14 mouse cellular contexts compared by ENCODE assay signal in the genomic region with DNA sequence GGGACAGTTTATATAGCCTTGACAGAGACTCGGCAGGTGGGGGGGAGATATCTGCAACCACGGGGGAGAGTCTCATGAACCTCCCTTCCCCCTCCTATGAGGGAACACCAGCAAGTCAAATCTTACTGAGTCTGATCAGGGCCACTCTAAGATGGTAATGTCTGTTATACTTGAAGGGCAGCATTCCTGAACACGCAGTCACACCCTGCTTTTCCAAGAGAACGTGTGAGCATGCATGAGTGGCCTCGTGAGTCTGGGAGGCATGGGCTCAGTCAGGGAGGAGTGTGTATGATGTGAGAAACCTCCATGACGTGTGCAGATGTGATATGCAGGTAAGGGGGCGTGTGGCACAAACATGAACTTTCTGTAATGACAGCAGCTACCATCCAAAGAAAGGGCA. TPM values are rescaled to one million over a fixed set of nuclear protein-coding genes. Genes with fewer than 3 reads are reported as not detected.
A peak's percentile ranks its signal among the peaks of the same experiment; 100 is the strongest.
DNase-seq lines count a peak whose midpoint lies in the region; ATAC-seq and TF ChIP-seq lines count a peak whose summit lies in the region.
"Had no signal": no experiment of that assay in that cellular context is flagged by ENCODE, and none has a peak within 500 bp of the region (broad histone marks: within the 10 kb centered on the region; RNA-seq: fewer than 3 reads in every experiment).

No protein-coding gene starts in this region.

- peaks cover 3% of the 10 kb centered on the region; the same call in 1 of the 2 replicates for H3K4me1 ChIP-seq in lung, embryonic 14.5 days (ENCODE audit: insufficient read depth)
- H3K4me1 ChIP-seq in stomach, postnatal 0 days (replicated peaks; ENCODE audit: control insufficient read depth, insufficient read depth) = 0 out of 2 replicates have a peak, but pooled peaks cover 2% of the 10 kb centered on the region
- no peaks in the 10 kb centered on the region for H3K4me1 ChIP-seq in hindbrain, embryonic 12.5 days
- H3K4me1 ChIP-seq: midbrain, embryonic 12.5 days had no signal

- no peak overlapping the region for H3K4me3 ChIP-seq in lung, embryonic 14.5 days (ENCODE audit: low read depth, low read length)
- H3K4me3 ChIP-seq in stomach, postnatal 0 days (ENCODE audit: low read depth, low read length) = no peak overlapping the region
- H3K4me3 ChIP-seq in hindbrain, embryonic 12.5 days = no peak overlapping the region
- H3K4me3 ChIP-seq: left cerebral cortex, adult 2 months; midbrain, embryonic 12.5 days had no signal

- peak; percentile 75 for TF ChIP-seq EP300 in stomach, postnatal 0 days (optimal IDR thresholded peaks at IDR 0.05)

- no peak overlapping the region; the same call in 1 of the 2 replicates for H3K27ac ChIP-seq in lung, embryonic 14.5 days (ENCODE audit: low read depth)
- peak overlapping the region; percentile 65 for H3K27ac ChIP-seq in stomach, postnatal 0 days (replicated peaks)
- no peak overlapping the region for H3K27ac ChIP-seq in hindbrain, embryonic 12.5 days
- H3K27ac ChIP-seq: left cerebral cortex, adult 2 months; liver, embryonic 14.5 days; midbrain, embryonic 12.5 days had no signal

- H3K36me3 ChIP-seq in lung, embryonic 14.5 days (ENCODE audit: insufficient read depth) = no peaks in the 10 kb centered on the region
- no peaks in the 10 kb centered on the region for H3K36me3 ChIP-seq in stomach, postnatal 0 days (ENCODE audit: control insufficient read depth, insufficient read depth, low read length)
- no peaks in the 10 kb centered on the region for H3K36me3 ChIP-seq in hindbrain, embryonic 12.5 days
- H3K36me3 ChIP-seq: midbrain, embryonic 12.5 days had no signal

- WGBS in lung, embryonic 14.5 days = 45% methylated on average over 7 of the region's 7 CpGs
- WGBS in stomach, postnatal 0 days = 53% methylated on average over 7 of the region's 7 CpGs
- 83% methylated on average over 7 of the region's 7 CpGs for WGBS in hindbrain, embryonic 12.5 days

- no peak for TF ChIP-seq CTCF in lung, embryonic 14.5 days (IDR thresholded peaks at IDR 0.05; ENCODE audit: low read depth)
- no peak for TF ChIP-seq CTCF in stomach, postnatal 0 days (IDR thresholded peaks at IDR 0.05; ENCODE audit: low read depth)

- no peak overlapping the region for H3K9ac ChIP-seq in lung, embryonic 14.5 days
- H3K9ac ChIP-seq in stomach, postnatal 0 days (ENCODE audit: low read length) = no peak overlapping the region
- H3K9ac ChIP-seq in hindbrain, embryonic 12.5 days = no peak overlapping the region
- H3K9ac ChIP-seq: liver, embryonic 14.5 days; midbrain, embryonic 12.5 days had no signal

- peak; percentile 76 for DNase-seq in urinary bladder, postnatal 14 days (ENCODE audit: low spot score)
- no peak for DNase-seq in urinary bladder, postnatal 4 days (ENCODE audit: low spot score in 2 of 2)
- peak; percentile 41 for DNase-seq in kidney, adult 9 months
- peak; percentile 63 for DNase-seq in lung, embryonic 14.5 days
- peak; percentile 68 for DNase-seq in stomach, postnatal 0 days (ENCODE audit: low spot score)
- no peak for DNase-seq in embryo, embryonic 11 days
- DNase-seq in cerebellum, adult 18-20 months = no peak
- DNase-seq: cerebellum, adult 9-10 months; gastrocnemius, postnatal 25 days had no signal

- H3K9me3 ChIP-seq in lung, embryonic 14.5 days (ENCODE audit: low read depth, low read length) = no peaks in the 10 kb centered on the region
- H3K9me3 ChIP-seq in stomach, postnatal 0 days (ENCODE audit: control insufficient read depth, low read length) = no peaks in the 10 kb centered on the region
- no peaks in the 10 kb centered on the region for H3K9me3 ChIP-seq in hindbrain, embryonic 12.5 days (replicated peaks)
- H3K9me3 ChIP-seq: midbrain, embryonic 12.5 days had no signal

- peak; percentile 85 for ATAC-seq in lung, embryonic 14.5 days (ENCODE audit: insufficient read depth)
- ATAC-seq in stomach, postnatal 0 days (ENCODE audit: low FRiP score, low TSS enrichment) = peak; percentile 86
- no peak for ATAC-seq in hindbrain, embryonic 12.5 days (ENCODE audit: low FRiP score)
- ATAC-seq: forebrain, embryonic 14.5 days had no signal

- no peaks in the 10 kb centered on the region for H3K27me3 ChIP-seq in lung, embryonic 14.5 days (ENCODE audit: insufficient read depth, low read length)
- no peaks in the 10 kb centered on the region for H3K27me3 ChIP-seq in stomach, postnatal 0 days (ENCODE audit: control insufficient read depth, insufficient read depth, low read length)
- no peaks in the 10 kb centered on the region for H3K27me3 ChIP-seq in hindbrain, embryonic 12.5 days
- H3K27me3 ChIP-seq: midbrain, embryonic 12.5 days had no signal

- no peak overlapping the region for H3K4me2 ChIP-seq in lung, embryonic 14.5 days
- no peak overlapping the region for H3K4me2 ChIP-seq in stomach, postnatal 0 days (replicated peaks; ENCODE audit: low read depth)
- no peak overlapping the region for H3K4me2 ChIP-seq in hindbrain, embryonic 12.5 days (replicated peaks)
- H3K4me2 ChIP-seq: midbrain, embryonic 12.5 days had no signal

RNA-seq across cellular contexts. Expression of gene Ctsh, which starts 15.5 kb away (rescaled TPM):
- 132 and 177 TPM in 2 replicates for polyA plus RNA-seq in lung, embryonic 14.5 days (2014; fragmentation: Nextera tagmentation; extraction: Ambion mirVana)
- polyA plus RNA-seq in stomach, postnatal 0 days (2015; fragmentation: Nextera tagmentation; extraction: Ambion mirVana) = 145 and 152 TPM in 2 replicates
- 12.6 and 13.7 TPM in 2 replicates for polyA plus RNA-seq in hindbrain, embryonic 12.5 days (2016; fragmentation: Nextera tagmentation; extraction: Ambion mirVana)

RNA-seq across cellular contexts. Expression of gene Morf4l1, which starts 45.1 kb away (rescaled TPM):
- 416 and 446 TPM in 2 replicates for polyA plus RNA-seq in lung, embryonic 14.5 days (2014; fragmentation: Nextera tagmentation; extraction: Ambion mirVana)
- polyA plus RNA-seq in stomach, postnatal 0 days (2015; fragmentation: Nextera tagmentation; extraction: Ambion mirVana) = 225 and 226 TPM in 2 replicates
- 512 and 551 TPM in 2 replicates for polyA plus RNA-seq in hindbrain, embryonic 12.5 days (2016; fragmentation: Nextera tagmentation; extraction: Ambion mirVana)

Comparison
In these comparisons a context has a peak if more than half of its experiments do, and no peak if none do; other contexts are left out.
1. DNase-seq: peak in urinary bladder, postnatal 14 days (single experiment), kidney, adult 9 months (single experiment), lung, embryonic 14.5 days (single experiment) and stomach, postnatal 0 days (single experiment); none in urinary bladder, postnatal 4 days (0 of 2), embryo, embryonic 11 days (single experiment) and cerebellum, adult 18-20 months (0 of 2).